Mouse (Mus musculus) E14TG2a.4 (cell line): ENCODE measurements around the gene P2ry14.

Source experiments
- H3K27me3 ChIP-seq: 2 replicates; pipeline ENCODE4 v1.6.1; 2014; ENCODE audit warnings: low read length, control low read depth; ENCODE audit not compliant: insufficient read depth
- H3K36me3 ChIP-seq: 2 replicates; pipeline ENCODE4 v1.6.1; 2014; ENCODE audit warnings: low read length, control low read depth; ENCODE audit not compliant: insufficient read depth
- H3K4me1 ChIP-seq: replicated peaks from 2 replicates; pipeline ENCODE4 v1.6.1; 2014; ENCODE audit warnings: low read depth, low read length, control low read depth
- H3K4me3 ChIP-seq: replicated peaks from 2 replicates; pipeline ENCODE4 v1.5.1; 2014; ENCODE audit warnings: mild to moderate bottlenecking, low read length
- H3K9me3 ChIP-seq: 2 replicates; pipeline ENCODE4 v1.6.1; 2014; ENCODE audit warnings: low read length, control low read depth
- CTCF ChIP-seq: conservative IDR thresholded peaks from 2 replicates; pipeline ENCODE4 v1.5.1; 2014; ENCODE audit warnings: low read length
- NANOG ChIP-seq: IDR thresholded peaks from 2 replicates; pipeline ENCODE4 v1.6.1; 2014; ENCODE audit warnings: borderline replicate concordance, low read length, mixed read lengths
- POU5F1 ChIP-seq: IDR thresholded peaks from 2 replicates; pipeline ENCODE4 v1.6.1; 2014; ENCODE audit warnings: low read length, borderline replicate concordance

The P2ry14 gene

DNA sequence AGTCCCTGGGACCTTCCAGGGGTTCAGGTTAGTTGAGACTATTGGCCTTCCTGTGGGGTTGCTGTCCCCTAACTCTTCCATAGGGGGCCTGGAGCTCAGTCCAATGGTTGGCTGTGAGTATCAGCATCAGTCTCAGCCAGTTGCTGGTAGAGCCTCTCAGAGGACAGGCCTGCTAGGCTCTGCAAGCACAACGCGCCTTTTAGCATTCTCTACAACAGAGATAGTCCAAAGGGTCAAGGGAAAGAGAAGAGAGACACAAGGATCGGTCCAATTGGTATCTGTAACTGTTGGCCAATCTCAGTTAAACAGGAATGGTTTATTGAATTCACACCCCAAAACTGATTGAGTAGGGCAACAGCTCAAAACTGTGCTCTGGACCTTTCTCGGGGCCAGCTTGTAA is 46.0 kb downstream of the P2ry14 start:
- H3K9me3 ChIP-seq, result no peaks in the 10 kb centered on the region
- H3K4me3 ChIP-seq, result no peak overlapping the region
- H3K4me1 ChIP-seq, result no peaks in the 10 kb centered on the region
- no peaks in the 10 kb centered on the region for H3K36me3 ChIP-seq
- no peaks in the 10 kb centered on the region for H3K27me3 ChIP-seq
- TF ChIP-seq CTCF (no peak), POU5F1 (no peak), NANOG (no peak)

DNA sequence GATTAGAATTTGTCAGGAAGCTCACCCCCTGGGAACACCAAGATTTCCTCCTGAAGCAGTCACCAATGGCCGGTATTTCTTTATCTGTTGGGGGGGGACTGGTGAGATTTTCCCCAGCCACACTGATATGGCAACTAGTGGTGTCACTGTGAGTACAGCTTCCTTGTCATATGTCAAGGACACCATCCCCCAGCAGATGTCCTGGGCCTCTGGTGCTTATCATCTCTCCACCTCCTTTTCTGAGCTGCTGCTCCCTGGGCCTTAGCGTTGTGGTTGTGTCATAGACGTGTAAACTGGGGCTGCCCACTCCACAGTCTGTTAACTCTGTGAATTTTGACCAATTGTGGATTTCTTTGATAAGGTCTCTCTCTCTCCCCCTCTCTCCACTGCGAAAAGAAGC is 49.0 kb downstream of the P2ry14 start:
- Histone ChIP-seq H3K27me3 (no peaks in the 10 kb centered on the region), H3K4me3 (no peak overlapping the region), H3K9me3 (no peaks in the 10 kb centered on the region), H3K36me3 (no peaks in the 10 kb centered on the region), H3K4me1 (no peaks in the 10 kb centered on the region)
- TF ChIP-seq CTCF, result no peak
- no peak for TF ChIP-seq NANOG
- TF ChIP-seq POU5F1, result no peak

DNA sequence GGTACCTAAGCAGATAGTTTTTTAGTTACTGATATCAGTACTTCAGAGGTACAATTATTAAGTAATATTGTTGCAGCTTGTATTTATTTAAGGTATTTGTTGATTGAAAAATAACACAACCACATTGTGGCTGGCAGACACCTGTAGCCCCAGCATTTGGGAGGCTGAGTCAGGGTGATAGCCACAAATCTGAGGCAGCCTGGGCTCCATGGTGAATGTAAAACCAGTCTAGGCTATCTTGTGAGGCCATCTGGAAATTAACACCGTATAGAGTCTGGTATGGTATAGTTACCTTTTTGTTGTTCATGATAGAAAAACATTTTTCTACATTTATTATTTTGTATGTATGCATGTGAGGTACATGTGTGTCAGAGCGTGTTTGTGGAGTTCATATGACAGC is 51.3 kb downstream of the P2ry14 start:
- Histone ChIP-seq H3K36me3 (no peaks in the 10 kb centered on the region), H3K4me1 (no peaks in the 10 kb centered on the region), H3K4me3 (no peak overlapping the region), H3K9me3 (no peaks in the 10 kb centered on the region), H3K27me3 (no peaks in the 10 kb centered on the region)
- TF ChIP-seq CTCF (no peak), NANOG (no peak)

GRCm38 (mm10) chr3:59101218-59101986 is 52.0 kb downstream of the P2ry14 start, which contains the start of gene Gpr171:
Gene Gpr171 (minus strand): TSS chr3:59101821.
- no peak for TF ChIP-seq NANOG
- TF ChIP-seq POU5F1, result no peak
- TF ChIP-seq CTCF, result no peak
- no peaks in the 10 kb centered on the region for H3K4me1 ChIP-seq
- no peak within 1 kb of the TSS for H3K4me3 ChIP-seq
- no peaks in the 10 kb centered on the region for H3K36me3 ChIP-seq
- H3K9me3 ChIP-seq, result no peaks in the 10 kb centered on the region
- no peaks in the 10 kb centered on the region for H3K27me3 ChIP-seq

GRCm38 (mm10) chr3:59098540-59098939 is 54.9 kb downstream of the P2ry14 start:
- TF ChIP-seq NANOG (no peak), POU5F1 (no peak), CTCF (no peak)
- H3K4me3 ChIP-seq, result no peak overlapping the region
- no peaks in the 10 kb centered on the region for H3K27me3 ChIP-seq
- H3K36me3 ChIP-seq, result no peaks in the 10 kb centered on the region
- H3K4me1 ChIP-seq, result no peaks in the 10 kb centered on the region
- H3K9me3 ChIP-seq, result no peaks in the 10 kb centered on the region

GRCm38 (mm10) chr3:59097421-59097820 is 56.0 kb downstream of the P2ry14 start:
- TF ChIP-seq POU5F1 (no peak), NANOG (no peak), CTCF (no peak)
- Histone ChIP-seq H3K36me3 (no peaks in the 10 kb centered on the region), H3K27me3 (no peaks in the 10 kb centered on the region), H3K4me3 (no peak overlapping the region), H3K4me1 (no peaks in the 10 kb centered on the region), H3K9me3 (no peaks in the 10 kb centered on the region)

- H3K4me1 ChIP-seq, result no peaks in the 10 kb centered on the region
- no peak overlapping the region for H3K4me3 ChIP-seq
- no peak for TF ChIP-seq POU5F1
- no peak for TF ChIP-seq NANOG
- no peak for TF ChIP-seq CTCF
- no peaks in the 10 kb centered on the region for H3K27me3 ChIP-seq
- H3K36me3 ChIP-seq, result no peaks in the 10 kb centered on the region
- H3K9me3 ChIP-seq, result peaks cover 6% of the 10 kb centered on the region
Measured at GRCm38 (mm10) chr3:59092702-59093101, 60.7 kb downstream of the P2ry14 start.

GRCm38 (mm10) chr3:59080919-59081318 is 72.5 kb downstream of the P2ry14 start:
- H3K4me1 ChIP-seq, result peaks cover 12% of the 10 kb centered on the region
- H3K36me3 ChIP-seq, result no peaks in the 10 kb centered on the region
- H3K9me3 ChIP-seq, result no peaks in the 10 kb centered on the region
- TF ChIP-seq POU5F1 (no peak), CTCF (no peak), NANOG (no peak)
- no peak overlapping the region for H3K4me3 ChIP-seq
- no peaks in the 10 kb centered on the region for H3K27me3 ChIP-seq

DNA sequence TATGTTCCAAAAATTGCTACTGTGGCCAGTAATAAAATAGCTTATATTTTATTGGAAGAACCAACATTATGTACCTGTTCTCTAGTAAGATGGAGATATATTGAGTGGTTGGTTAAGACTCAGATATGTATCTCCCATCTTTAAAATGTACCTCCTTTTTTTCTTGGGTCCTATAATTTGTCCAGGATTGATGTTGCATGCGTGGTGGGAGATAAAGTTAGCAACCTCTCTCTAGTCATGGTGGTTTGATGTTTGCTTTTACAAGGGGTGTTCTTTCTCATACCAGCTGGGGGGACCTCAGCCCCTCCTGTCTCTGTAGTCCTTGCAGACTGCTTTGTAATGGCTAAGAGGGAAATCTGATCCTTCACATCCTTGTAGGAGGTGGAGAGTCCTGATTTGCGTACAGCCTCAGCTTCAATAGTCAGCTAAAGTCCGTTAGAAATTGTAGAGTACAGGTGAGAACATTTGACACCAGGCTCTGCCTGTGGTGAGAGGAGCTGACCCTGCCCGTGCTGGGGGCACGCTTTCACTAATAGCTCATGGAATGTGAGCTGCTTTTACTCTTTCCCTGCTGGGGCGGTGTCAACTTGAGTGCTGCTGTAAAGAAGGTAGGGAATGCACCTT is 73.0 kb downstream of the P2ry14 start:
- no peaks in the 10 kb centered on the region for H3K36me3 ChIP-seq
- H3K4me3 ChIP-seq, result no peak overlapping the region
- no peaks in the 10 kb centered on the region for H3K9me3 ChIP-seq
- H3K27me3 ChIP-seq, result no peaks in the 10 kb centered on the region
- TF ChIP-seq POU5F1, result no peak
- no peak for TF ChIP-seq CTCF
- TF ChIP-seq NANOG, result no peak
- peaks cover 12% of the 10 kb centered on the region for H3K4me1 ChIP-seq
